Mouse (Mus musculus) heart, postnatal 0 days (tissue): ENCODE results near the gene H3f3a. TPM values are rescaled to one million over a fixed set of nuclear protein-coding genes. Genes with fewer than 3 reads are reported as not detected.

Experiments used
- ATAC-seq: fragments of 200-750 bp; cut with Nextera tagmentation; 2 replicates; pipeline ENCODE4 v1.8.0; 2017; ENCODE audit warnings: low read depth, moderate number of reproducible peaks, moderate library complexity; ENCODE audit not compliant: insufficient read depth
- DNase-seq: peaks from one replicate; pipeline ENCODE4 v3.0.0-alpha.2; 2016; ENCODE audit warnings: low spot score
- H3K27ac ChIP-seq: fragments of 300-500 bp; sonication (generic); 2 replicates; pipeline ENCODE4 v1.5.1; 2014; ENCODE audit warnings: low read depth, mild to moderate bottlenecking
- H3K27me3 ChIP-seq: fragments of 300-500 bp; sonication (generic); 2 replicates; pipeline ENCODE4 v1.6.1; 2014; ENCODE audit warnings: low read length, mixed read lengths; ENCODE audit not compliant: control insufficient read depth, insufficient read depth
- H3K36me3 ChIP-seq: fragments of 300-500 bp; sonication (generic); replicated peaks from 2 replicates; pipeline ENCODE4 v1.6.1; 2014; ENCODE audit warnings: low read length, mixed read lengths; ENCODE audit not compliant: control insufficient read depth, insufficient read depth
- H3K4me1 ChIP-seq: fragments of 300-500 bp; sonication (generic); 2 replicates; pipeline ENCODE4 v1.6.1; 2014; ENCODE audit warnings: antibody characterized with exemption; ENCODE audit not compliant: control insufficient read depth, insufficient read depth
- H3K4me2 ChIP-seq: fragments of 300-500 bp; sonication (generic); 2 replicates; pipeline ENCODE4 v1.6.1; 2014; ENCODE audit warnings: low read depth, mild to moderate bottlenecking, low read length, moderate library complexity
- H3K4me3 ChIP-seq: fragments of 300-500 bp; sonication (generic); 2 replicates; pipeline ENCODE4 v1.5.1; 2014; ENCODE audit warnings: low read depth, low read length
- H3K9ac ChIP-seq: fragments of 300-500 bp; sonication (generic); replicated peaks from 2 replicates; pipeline ENCODE4 v1.6.1; 2014; ENCODE audit warnings: low read depth, low read length, mixed read lengths
- H3K9me3 ChIP-seq: fragments of 300-500 bp; sonication (generic); replicated peaks from 2 replicates; pipeline ENCODE4 v1.6.1; 2016; ENCODE audit warnings: low read length; ENCODE audit not compliant: control insufficient read depth
- CTCF ChIP-seq: IDR thresholded peaks from 2 replicates; pipeline ENCODE4 v1.5.1; 2016; ENCODE audit warnings: antibody characterized with exemption, control low read depth, low read depth
- EP300 ChIP-seq: IDR thresholded peaks from 2 replicates; pipeline ENCODE4 v1.6.1; 2016; ENCODE audit warnings: antibody characterized with exemption, low read depth
- WGBS: fragments of 180-500 bp; shearing (Covaris S2); extraction: QIAGEN DNeasy Blood & Tissue Kit; methylation state at CpG from one replicate; pipeline ENCODE4 v1.1.7; 2014; 5-methylcytosine and 5-hydroxymethylcytosine counted together
- polyA plus RNA-seq: library from polyadenylated mRNA; unstranded; fragments of >200 nt; fragmentation: Nextera tagmentation; extraction: Ambion mirVana; gene quantifications from 2 replicates; pipeline ENCODE4 v1.2.1, GENCODE M21; 2015
- total RNA-seq: library from RNA; depleted of rRNA; stranded (reverse); fragments of >200 nt; gene quantifications from 2 replicates; pipeline ENCODE4 v1.2.3, GENCODE M21; 2014; ENCODE audit warnings: low replicate concordance; rRNA removed

Gene H3f3a
- total RNA-seq (1,123 and 1,337 TPM in 2 replicates), polyA plus RNA-seq (1,661 and 1,734 TPM in 2 replicates)

- Histone ChIP-seq H3K9ac (peak within 1 kb of the TSS; percentile 100), H3K27me3 (no peaks in the 10 kb centered on the region), H3K9me3 (no peaks in the 10 kb centered on the region), H3K4me3 (peak within 1 kb of the TSS; percentile 100), H3K4me1 (peaks cover 11% of the 10 kb centered on the region), H3K36me3 (peaks cover 13% of the 10 kb centered on the region), H3K4me2 (peak within 1 kb of the TSS; percentile 81), H3K27ac (peak within 1 kb of the TSS; percentile 100)
- DNase-seq (peak; percentile 48), ATAC-seq (peak; percentile 64)
- no peak for TF ChIP-seq EP300
- no peak for TF ChIP-seq CTCF
- WGBS, result 2% methylated on average over 64 of the region's 69 CpGs
Observed at GRCm38 (mm10) chr1:180813885-180814740, at the start of gene H3f3a. Gene H3f3a (minus strand): TSS chr1:180813943.

GRCm38 (mm10) chr1:180860030-180860429 is 46.3 kb upstream of the H3f3a start:
- Histone ChIP-seq H3K27me3 (no peaks in the 10 kb centered on the region), H3K27ac (no peak overlapping the region), H3K4me1 (no peaks in the 10 kb centered on the region), H3K36me3 (peaks cover 94% of the 10 kb centered on the region), H3K4me3 (no peak overlapping the region), H3K4me2 (no peak overlapping the region), H3K9me3 (no peaks in the 10 kb centered on the region), H3K9ac (no peak overlapping the region)
- 70% methylated on average over 6 of the region's 6 CpGs for WGBS
- ATAC-seq, result no peak
- DNase-seq, result no peak
- TF ChIP-seq CTCF (no peak), EP300 (no peak)

- no peaks in the 10 kb centered on the region for H3K27me3 ChIP-seq
- TF ChIP-seq CTCF, result no peak
- no peak for TF ChIP-seq EP300
- peaks cover 82% of the 10 kb centered on the region for H3K36me3 ChIP-seq
- H3K4me3 ChIP-seq, result no peak overlapping the region
- H3K9ac ChIP-seq, result no peak overlapping the region
- no peak overlapping the region for H3K4me2 ChIP-seq
- H3K9me3 ChIP-seq, result no peaks in the 10 kb centered on the region
- ATAC-seq (no peak), DNase-seq (no peak)
- no peaks in the 10 kb centered on the region for H3K4me1 ChIP-seq
- no peak overlapping the region for H3K27ac ChIP-seq
Observed at GRCm38 (mm10) chr1:180858763-180859162, 45.0 kb upstream of the H3f3a start.

- Histone ChIP-seq H3K27me3 (no peaks in the 10 kb centered on the region), H3K4me3 (peak within 1 kb of the TSS; percentile 77), H3K9me3 (no peaks in the 10 kb centered on the region), H3K9ac (peak within 1 kb of the TSS; percentile 83), H3K27ac (peak within 1 kb of the TSS; percentile 98), H3K4me2 (peak within 1 kb of the TSS; percentile 87), H3K36me3 (peaks cover 5% of the 10 kb centered on the region), H3K4me1 (peaks cover 36% of the 10 kb centered on the region)
- WGBS, result under 1% methylated on average over 77 of the region's 77 CpGs
- no peak; the same call in 1 of the 2 replicates for TF ChIP-seq CTCF
- TF ChIP-seq EP300, result peak; percentile 100
- DNase-seq (peak; percentile 99), ATAC-seq (peak; percentile 98)
Observed at GRCm38 (mm10) chr1:180850316-180851270, 36.9 kb upstream of the H3f3a start, which contains the start of gene Sde2. Gene Sde2 (plus strand): TSS chr1:180851127.

GRCm38 (mm10) chr1:180849701-180850301 is 36.1 kb upstream of the H3f3a start:
- Histone ChIP-seq H3K27ac (peak overlapping the region; percentile 98), H3K4me3 (peak overlapping the region; percentile 31), H3K36me3 (no peaks in the 10 kb centered on the region), H3K4me2 (peak overlapping the region; percentile 50), H3K27me3 (no peaks in the 10 kb centered on the region), H3K9ac (peak overlapping the region; percentile 27), H3K4me1 (peaks cover 36% of the 10 kb centered on the region), H3K9me3 (no peaks in the 10 kb centered on the region)
- TF ChIP-seq CTCF (no peak), EP300 (no peak)
- DNase-seq (peak; percentile 36), ATAC-seq (no peak)
- 34% methylated on average over 11 of the region's 11 CpGs for WGBS
